Mouse (Mus musculus) lung, postnatal 0 days (tissue): ENCODE measurements at regions not wholly inside any gene's neighbourhood (a gene's known extent, or its start where the extent isn't known, plus 50 kb on each side); places are given as distances from the start of the nearest gene placed in this dataset.

Experiments used
- CTCF ChIP-seq: IDR thresholded peaks from 2 replicates; pipeline ENCODE4 v1.5.1; 2016; ENCODE audit warnings: antibody characterized with exemption, mild to moderate bottlenecking
- EP300 ChIP-seq: IDR thresholded peaks from 2 replicates; pipeline ENCODE4 v1.6.1; 2016; ENCODE audit warnings: antibody characterized with exemption, mild to moderate bottlenecking, control low read depth

- TF ChIP-seq CTCF (no peak), EP300 (no peak)
Observed at GRCm38 (mm10) chr16:31609394-31610172, 53.7 kb upstream of the Dlg1 start.
